Mouse (Mus musculus) gastrocnemius, adult 18-20 months (tissue): ENCODE measurements around the gene Vmn1r69. TPM values are rescaled to one million over a fixed set of nuclear protein-coding genes. Genes with fewer than 3 reads are reported as not detected.

Experiments used
- DNase-seq: peaks from one replicate; pipeline ENCODE4 v3.0.0; 2021; ENCODE audit warnings: low spot score
- long read RNA-seq, 2 experiments: library from polyadenylated mRNA; stranded (forward); transcript quantifications; one replicate each; pipeline ENCODE4 v2.0.0; 2021
- total RNA-seq, 2 experiments: library from RNA; stranded (reverse); gene quantifications; 2 replicates each; pipeline ENCODE4 v1.2.3; 2021

Gene Vmn1r69
- not detected for total RNA-seq
- long read RNA-seq, experiment 1 = 0 reads
- long read RNA-seq, experiment 2 = 0 reads

GRCm38 (mm10) chr7:10613559-10613958, at the start of gene Vmn1r69:
Vmn1r69 (minus strand) TSS chr7:10613659.
- DNase-seq = no peak

- DNase-seq = no peak
These were observed 17.8 kb upstream of the Vmn1r69 start, which contains the start of gene Vmn1r70 for GRCm38 (mm10) chr7:10631232-10631631. Vmn1r70 (plus strand) TSS chr7:10631532.

GRCm38 (mm10) chr7:10558385-10558784, 55.1 kb downstream of the Vmn1r69 start, which contains the start of gene Vmn1r68:
Vmn1r68 (minus strand) TSS chr7:10558485.
- DNase-seq = no peak

Other genes starting within 250 kb of the Vmn1r69 start
- gene Vmn1r67, start 170.3 kb downstream of the Vmn1r69 start, total RNA-seq = not detected
- 1 to 10 TPM; 1.1 to 1.3 TPM for gene Zik1, start 118.3 kb downstream of the Vmn1r69 start, total RNA-seq
- gene Vmn1r68, start 55.2 kb downstream of the Vmn1r69 start, total RNA-seq = not detected
- gene Vmn1r70, start 17.9 kb upstream of the Vmn1r69 start, total RNA-seq = not detected
- not detected for gene Nlrp4b, start 74.1 kb upstream of the Vmn1r69 start, total RNA-seq
- not detected for gene Vmn1r71, start 140.7 kb upstream of the Vmn1r69 start, total RNA-seq